Mouse (Mus musculus): ENCODE results near the gene Gm20422.

Gm20422 gene

GRCm38 (mm10) chr8:69775149-69775534 lies 456 bp upstream of the Gm20422 start:
- DNase-seq (ENCODE audit: low read depth, low spot score): no peak
- H3K36me3 ChIP-seq (ENCODE audit: control insufficient read depth, insufficient read depth, low read length, poor library complexity, severe bottlenecking): no peaks in the 10 kb centered on the region

DNA sequence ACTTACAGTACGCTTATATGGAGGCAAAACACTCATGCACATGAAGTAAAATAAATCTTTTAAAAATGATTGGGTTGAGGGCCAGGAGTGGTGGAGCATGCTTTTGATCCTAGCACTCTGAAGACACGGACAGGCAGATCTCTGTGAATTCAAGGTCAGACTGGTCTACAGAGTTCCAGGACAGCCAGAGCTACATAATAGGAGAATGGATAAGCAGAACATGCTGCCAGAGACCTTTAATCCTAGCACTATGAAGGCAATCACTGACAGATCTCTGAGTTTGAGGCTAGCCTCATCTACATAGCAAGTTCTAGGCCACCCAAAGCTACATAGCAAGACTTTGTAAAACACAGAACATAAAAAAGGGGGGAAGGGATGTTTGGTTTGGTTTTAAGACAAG lies 2.6 kb downstream of the Gm20422 start:
- no peak for DNase-seq (ENCODE audit: low read depth, low spot score)
- peaks cover 2% of the 10 kb centered on the region for H3K36me3 ChIP-seq (ENCODE audit: control insufficient read depth, insufficient read depth, low read length, poor library complexity, severe bottlenecking)

More at GRCm38 (mm10) chr8:69775149-69775534, 456 bp upstream of the Gm20422 start:
- no peaks in the 10 kb centered on the region for H3K27me3 ChIP-seq (ENCODE audit: control insufficient read depth, insufficient read depth, low read length, poor library complexity, severe bottlenecking)

DNA sequence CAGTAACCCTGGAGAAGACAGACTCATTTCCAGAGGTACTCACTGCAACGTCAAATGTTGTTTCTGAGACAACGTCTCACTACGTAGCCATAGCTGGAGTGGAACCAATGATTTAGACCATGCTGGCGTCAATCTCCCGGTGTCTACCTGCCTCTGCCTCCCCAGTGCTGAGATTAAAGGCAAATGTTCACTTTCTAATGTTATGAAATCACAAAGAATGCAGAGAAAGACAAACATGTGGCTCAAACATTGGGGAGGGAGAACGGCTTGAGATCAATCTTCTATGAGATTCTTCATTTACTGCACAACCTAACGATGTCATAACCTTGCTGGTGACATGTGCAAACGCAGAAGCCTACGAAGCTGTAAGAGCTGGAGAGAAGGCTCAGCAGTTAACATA lies 3.5 kb downstream of the Gm20422 start:
- Histone ChIP-seq H3K36me3 (ENCODE audit: control insufficient read depth, insufficient read depth, low read length, poor library complexity, severe bottlenecking) (peaks cover 5% of the 10 kb centered on the region), H3K27me3 (ENCODE audit: control insufficient read depth, insufficient read depth, low read length, poor library complexity, severe bottlenecking) (no peaks in the 10 kb centered on the region)

More for the DNA sequence above, 2.6 kb downstream of the Gm20422 start:
- H3K27me3 ChIP-seq (ENCODE audit: control insufficient read depth, insufficient read depth, low read length, poor library complexity, severe bottlenecking): no peaks in the 10 kb centered on the region

DNA sequence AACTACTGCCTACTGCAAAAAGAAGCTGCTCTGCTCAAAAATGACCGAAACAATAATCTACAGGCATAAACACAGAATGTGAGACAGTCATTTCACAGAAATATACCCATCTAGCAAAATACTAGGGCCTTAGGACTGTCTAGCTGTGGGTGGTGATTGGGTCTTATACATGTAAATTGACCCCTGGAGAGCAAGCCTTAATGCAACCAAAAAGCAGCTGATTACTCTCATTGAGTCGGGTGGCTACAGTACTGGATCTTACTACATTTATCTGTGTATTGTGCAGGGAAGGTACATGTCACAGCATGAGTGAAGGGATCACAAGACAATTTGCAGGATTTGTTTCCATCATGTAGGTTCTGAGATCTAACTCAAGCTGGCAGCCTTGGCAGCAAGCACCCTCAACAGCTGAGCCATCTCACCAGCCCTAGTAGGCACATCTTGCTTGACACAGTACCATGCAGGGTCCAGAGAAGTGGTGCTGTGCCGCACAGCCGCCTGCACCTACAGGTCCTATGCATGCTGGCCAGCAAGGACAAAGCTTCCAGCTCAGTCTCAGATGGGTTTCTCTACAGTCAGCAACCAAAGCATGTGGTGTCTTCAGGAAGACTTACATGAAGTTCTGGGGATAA lies 12.8 kb downstream of the Gm20422 start:
- no peak for DNase-seq (ENCODE audit: low read depth, low spot score)
- H3K27me3 ChIP-seq (ENCODE audit: control insufficient read depth, insufficient read depth, low read length, poor library complexity, severe bottlenecking): no peaks in the 10 kb centered on the region
- peaks cover 18% of the 10 kb centered on the region for H3K36me3 ChIP-seq (ENCODE audit: control insufficient read depth, insufficient read depth, low read length, poor library complexity, severe bottlenecking)

More for the DNA sequence above, 3.5 kb downstream of the Gm20422 start:
- no peak for DNase-seq (ENCODE audit: low read depth, low spot score)

GRCm38 (mm10) chr8:69758316-69758715 lies 16.4 kb downstream of the Gm20422 start:
- Histone ChIP-seq H3K36me3 (ENCODE audit: control insufficient read depth, insufficient read depth, low read length, poor library complexity, severe bottlenecking) (0 out of 2 replicates have a peak, but pooled peaks cover 2% of the 10 kb centered on the region), H3K27me3 (ENCODE audit: control insufficient read depth, insufficient read depth, low read length, poor library complexity, severe bottlenecking) (no peaks in the 10 kb centered on the region)
- no peak for DNase-seq (ENCODE audit: low read depth, low spot score)

DNA sequence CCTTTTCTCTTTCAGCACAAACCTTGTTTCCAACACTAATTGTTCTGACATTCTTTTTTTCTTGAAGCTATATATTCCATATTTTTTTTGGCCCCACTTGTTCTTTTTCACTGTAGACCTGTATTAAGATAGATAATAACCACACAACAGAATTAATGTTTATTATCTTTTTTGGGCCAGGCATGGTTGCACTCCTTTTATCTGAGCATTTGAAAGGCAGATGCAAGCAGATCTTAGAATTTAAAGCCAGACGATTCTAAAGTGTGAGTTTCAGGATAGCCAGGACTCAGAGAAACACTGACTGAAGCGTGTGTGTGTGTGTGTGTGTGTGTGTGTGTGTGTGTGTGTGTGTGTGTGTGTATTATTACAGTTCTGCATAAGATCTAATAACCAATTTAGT lies 22.2 kb downstream of the Gm20422 start:
- Histone ChIP-seq H3K27me3 (ENCODE audit: control insufficient read depth, insufficient read depth, low read length, poor library complexity, severe bottlenecking) (no peaks in the 10 kb centered on the region), H3K36me3 (ENCODE audit: control insufficient read depth, insufficient read depth, low read length, poor library complexity, severe bottlenecking) (no peaks in the 10 kb centered on the region)
- DNase-seq (ENCODE audit: low read depth, low spot score): no peak

GRCm38 (mm10) chr8:69749544-69750454 lies 24.9 kb downstream of the Gm20422 start, which contains the start of gene Zfp963:
Zfp963 (minus strand) TSS chr8:69749970.
- peak; percentile 97 for DNase-seq (ENCODE audit: low read depth, low spot score)
- H3K27me3 ChIP-seq (ENCODE audit: control insufficient read depth, insufficient read depth, low read length, poor library complexity, severe bottlenecking): no peaks in the 10 kb centered on the region
- H3K36me3 ChIP-seq (ENCODE audit: control insufficient read depth, insufficient read depth, low read length, poor library complexity, severe bottlenecking): no peaks in the 10 kb centered on the region

GRCm38 (mm10) chr8:69741231-69741630 lies 33.5 kb downstream of the Gm20422 start:
- DNase-seq (ENCODE audit: low read depth, low spot score): no peak

DNA sequence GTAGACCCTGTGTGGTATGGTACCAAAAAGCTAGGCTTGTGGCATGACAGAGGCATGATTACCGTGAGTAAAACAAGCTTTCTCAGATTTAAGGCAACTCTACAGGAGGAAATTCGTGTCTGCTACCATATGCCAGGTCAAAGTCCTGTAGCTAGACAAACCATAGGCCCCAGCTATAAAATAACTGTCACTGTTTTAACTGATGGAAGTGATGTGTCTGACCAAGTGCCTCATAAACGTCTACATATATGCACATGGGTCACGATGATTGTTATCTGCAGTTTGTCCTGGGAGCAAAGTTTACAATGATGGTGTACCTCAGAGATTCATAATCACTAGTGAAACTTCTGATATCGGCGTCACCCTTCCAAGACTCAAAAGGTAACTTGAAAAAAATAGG lies 33.9 kb downstream of the Gm20422 start:
- Histone ChIP-seq H3K27me3 (ENCODE audit: control insufficient read depth, insufficient read depth, low read length, poor library complexity, severe bottlenecking) (no peaks in the 10 kb centered on the region), H3K36me3 (ENCODE audit: control insufficient read depth, insufficient read depth, low read length, poor library complexity, severe bottlenecking) (no peaks in the 10 kb centered on the region)
- DNase-seq (ENCODE audit: low read depth, low spot score): no peak

More at GRCm38 (mm10) chr8:69741231-69741630, 33.5 kb downstream of the Gm20422 start:
- Histone ChIP-seq H3K36me3 (ENCODE audit: control insufficient read depth, insufficient read depth, low read length, poor library complexity, severe bottlenecking) (no peaks in the 10 kb centered on the region), H3K27me3 (ENCODE audit: control insufficient read depth, insufficient read depth, low read length, poor library complexity, severe bottlenecking) (no peaks in the 10 kb centered on the region)

GRCm38 (mm10) chr8:69735495-69735894 lies 39.2 kb downstream of the Gm20422 start:
- Histone ChIP-seq H3K27me3 (ENCODE audit: control insufficient read depth, insufficient read depth, low read length, poor library complexity, severe bottlenecking) (no peaks in the 10 kb centered on the region; the same call in 1 of the 2 replicates), H3K36me3 (ENCODE audit: control insufficient read depth, insufficient read depth, low read length, poor library complexity, severe bottlenecking) (no peaks in the 10 kb centered on the region)
- no peak for DNase-seq (ENCODE audit: low read depth, low spot score)

GRCm38 (mm10) chr8:69717232-69717580 lies 57.5 kb downstream of the Gm20422 start:
- Histone ChIP-seq H3K36me3 (ENCODE audit: control insufficient read depth, insufficient read depth, low read length, poor library complexity, severe bottlenecking) (peaks cover 3% of the 10 kb centered on the region; the same call in 1 of the 2 replicates), H3K27me3 (ENCODE audit: control insufficient read depth, insufficient read depth, low read length, poor library complexity, severe bottlenecking) (no peaks in the 10 kb centered on the region)
- DNase-seq (ENCODE audit: low read depth, low spot score): no peak

DNA sequence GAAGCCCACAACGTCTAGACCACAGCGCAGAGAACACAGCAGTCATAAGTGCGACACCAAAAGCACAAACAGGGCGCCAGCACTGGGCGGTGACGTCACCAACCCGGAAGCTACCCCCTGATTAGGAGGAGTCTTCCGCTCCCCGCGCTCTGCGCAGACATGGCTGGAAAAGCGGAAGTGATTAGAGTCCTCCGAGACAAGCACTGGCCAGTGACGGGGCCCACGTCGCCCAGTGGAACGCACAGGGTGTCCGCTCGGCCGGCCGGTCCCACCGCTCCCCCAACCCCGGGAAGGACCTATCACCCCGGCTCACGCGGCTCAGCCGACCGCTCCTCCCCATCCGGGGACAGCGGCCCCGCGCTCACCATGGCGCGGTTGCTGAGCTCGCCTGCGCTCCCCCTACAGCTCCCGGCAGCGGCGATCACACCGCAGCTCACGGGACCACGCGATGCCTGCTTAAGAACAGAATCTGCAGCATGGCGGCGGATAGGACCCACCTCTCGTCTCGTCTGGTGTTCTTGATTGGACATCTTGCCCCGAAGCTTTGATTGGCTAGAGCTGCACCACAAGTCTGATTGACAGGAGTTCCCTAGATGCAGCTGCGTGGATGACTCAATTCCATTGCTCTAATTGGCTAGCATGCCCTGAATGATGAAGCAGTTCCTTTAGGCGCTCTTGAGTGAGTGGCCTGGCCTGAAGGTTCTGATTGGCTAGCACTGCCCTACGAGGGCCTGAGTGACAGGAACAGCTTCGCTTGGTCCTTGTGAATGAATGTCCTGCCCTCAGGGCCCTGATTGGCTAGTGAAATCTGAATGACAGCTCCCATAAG lies 58.1 kb downstream of the Gm20422 start:
- peak; percentile 99 for DNase-seq (ENCODE audit: low read depth, low spot score)
- H3K36me3 ChIP-seq (ENCODE audit: control insufficient read depth, insufficient read depth, low read length, poor library complexity, severe bottlenecking): peaks cover 7% of the 10 kb centered on the region; the same call in 1 of the 2 replicates
- H3K27me3 ChIP-seq (ENCODE audit: control insufficient read depth, insufficient read depth, low read length, poor library complexity, severe bottlenecking): no peaks in the 10 kb centered on the region

DNA sequence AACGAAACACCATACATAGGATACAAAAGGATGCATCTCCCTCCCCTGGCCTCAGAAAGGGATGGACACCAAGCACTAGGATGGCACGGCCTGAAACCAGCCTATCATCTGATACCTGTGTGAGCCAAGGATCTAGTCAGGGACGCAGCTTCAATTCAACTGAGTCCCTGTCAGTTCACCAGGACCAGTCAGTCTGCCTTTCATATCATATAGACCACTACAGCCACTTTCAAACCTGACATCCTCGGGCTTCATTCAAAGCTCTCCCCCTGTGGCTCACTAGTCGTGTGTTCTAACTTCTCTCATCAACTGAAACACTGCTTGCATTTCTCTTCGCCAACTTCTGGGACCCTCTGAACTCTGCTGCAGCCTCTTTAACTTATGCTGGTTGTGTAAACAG lies 59.3 kb downstream of the Gm20422 start:
- DNase-seq (ENCODE audit: low read depth, low spot score): peak; percentile 14
- Histone ChIP-seq H3K27me3 (ENCODE audit: control insufficient read depth, insufficient read depth, low read length, poor library complexity, severe bottlenecking) (no peaks in the 10 kb centered on the region), H3K36me3 (ENCODE audit: control insufficient read depth, insufficient read depth, low read length, poor library complexity, severe bottlenecking) (peaks cover 7% of the 10 kb centered on the region; the same call in 1 of the 2 replicates)

DNA sequence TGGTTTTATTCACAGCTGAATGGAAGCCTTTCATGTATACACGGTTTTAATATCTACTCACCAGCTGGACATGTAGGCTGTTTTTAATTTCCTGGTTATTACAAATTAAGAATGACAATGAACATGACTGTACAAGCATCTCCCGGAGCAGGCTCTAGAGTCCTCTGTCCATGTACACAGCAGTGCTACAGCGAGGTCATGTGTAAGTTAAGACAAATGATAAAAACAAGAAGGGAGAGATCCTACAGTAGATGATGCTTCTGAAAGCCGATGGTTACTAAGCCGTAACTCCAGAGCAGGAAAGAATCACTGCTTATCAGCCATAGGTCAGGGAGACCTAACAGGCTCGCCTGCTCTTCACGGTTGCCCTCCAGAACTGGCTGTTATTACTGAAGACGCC lies 61.2 kb downstream of the Gm20422 start:
- Histone ChIP-seq H3K27me3 (ENCODE audit: control insufficient read depth, insufficient read depth, low read length, poor library complexity, severe bottlenecking) (no peaks in the 10 kb centered on the region), H3K36me3 (ENCODE audit: control insufficient read depth, insufficient read depth, low read length, poor library complexity, severe bottlenecking) (peaks cover 19% of the 10 kb centered on the region; the same call in 1 of the 2 replicates)
- no peak for DNase-seq (ENCODE audit: low read depth, low spot score)
